Mouse (Mus musculus) lung, adult 2 months (tissue): Measurements from ENCODE around the gene Gm21972.
A peak's percentile ranks its signal among the peaks of the same experiment; 100 is the strongest.

Source experiments
- CTCF ChIP-seq: fragments of 200-500 bp; IDR thresholded peaks from 2 replicates; pipeline ENCODE4 v1.5.1; 2011; ENCODE audit warnings: mild to moderate bottlenecking, low read length, control low read depth; ENCODE audit not compliant: insufficient read depth
- POLR2A ChIP-seq: fragments of 200-500 bp; IDR thresholded peaks from 2 replicates; pipeline ENCODE4 v1.6.1; 2011; ENCODE audit warnings: low read depth, mild to moderate bottlenecking, control low read depth, low read length, borderline replicate concordance; ENCODE audit errors: extremely low read depth

GRCm38 (mm10) chr1:86154133-86154823 is 20.8 kb downstream of the Gm21972 start, which contains the start of gene Armc9:
- TF ChIP-seq POLR2A (peak; percentile 99; the same call in 1 of the 2 replicates), CTCF (no peak)
